Mouse (Mus musculus) small intestine, adult 2 months (tissue): ENCODE measurements around the gene Slc22a12.

Source experiments
- CTCF ChIP-seq: fragments of 200-500 bp; IDR thresholded peaks from 2 replicates; pipeline ENCODE4 v1.5.1; 2012; ENCODE audit warnings: low read depth, mild to moderate bottlenecking, control low read depth, inconsistent platforms, low read length, moderate library complexity, mixed read lengths; ENCODE audit not compliant: insufficient replicate concordance, insufficient read length; ENCODE audit errors: extremely low read depth
- POLR2A ChIP-seq: fragments of 200-500 bp; IDR thresholded peaks from 2 replicates; pipeline ENCODE4 v1.6.1; 2012; ENCODE audit warnings: low read depth, mild to moderate bottlenecking, control low read depth, inconsistent platforms, low read length, moderate library complexity

- no peak for TF ChIP-seq POLR2A
- no peak for TF ChIP-seq CTCF
These were observed 5.0 kb upstream of the Slc22a12 start for GRCm38 (mm10) chr19:6547801-6548200.
